Mouse (Mus musculus): ENCODE data around the gene Wbp1. TPM values are rescaled to one million over a fixed set of nuclear protein-coding genes. Genes with fewer than 3 reads are reported as not detected.
A peak's percentile ranks its signal among the peaks of the same experiment; 100 is the strongest.

Wbp1 gene
- polyA plus RNA-seq (2015; fragmentation: Nextera tagmentation; extraction: Ambion mirVana), result 21.0 and 22.0 TPM in 2 replicates

DNA sequence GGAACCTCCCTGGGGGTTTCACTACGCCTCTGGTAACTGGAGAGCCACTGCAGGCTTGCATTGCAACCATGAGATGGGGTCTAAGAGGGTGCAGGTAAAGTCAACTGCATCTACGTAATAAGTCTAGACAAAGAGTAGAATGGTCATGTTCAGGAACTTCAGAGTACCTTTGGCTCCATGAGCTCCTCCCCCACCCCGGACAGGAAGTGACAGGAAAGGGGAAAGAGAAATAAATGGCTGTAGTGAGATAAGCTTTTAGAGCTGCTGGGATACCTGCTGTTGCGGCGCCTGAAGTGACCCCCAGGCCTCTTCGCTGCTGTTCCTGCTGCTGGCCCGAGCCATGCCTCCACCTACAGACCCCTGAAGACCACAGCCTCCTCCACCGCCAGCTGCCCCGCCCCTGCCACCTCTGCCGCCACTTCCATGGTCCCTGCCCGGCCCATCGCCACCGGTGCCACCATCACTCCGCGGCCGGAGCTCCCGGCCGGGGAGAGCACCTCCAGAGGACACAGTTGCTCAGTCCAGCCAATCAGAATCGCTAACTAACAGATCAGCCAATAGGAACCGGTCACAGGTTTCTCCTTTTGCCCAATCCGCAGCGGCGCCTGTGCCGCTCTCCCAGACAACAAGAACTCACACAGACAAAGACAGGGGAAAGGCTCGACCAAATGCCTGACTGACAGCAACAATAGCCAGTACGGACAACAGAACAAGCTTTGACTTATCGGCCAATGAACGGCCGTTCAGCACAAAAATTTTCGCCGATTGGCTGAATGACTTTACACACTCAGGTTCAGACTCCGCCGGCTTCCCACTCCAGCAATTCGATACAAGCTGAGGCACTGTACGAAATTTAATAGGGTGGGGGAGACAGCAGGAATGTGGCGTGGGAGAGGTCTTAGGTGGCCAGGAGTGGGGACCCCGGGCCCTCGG is at the start of gene Wbp1:
Gene Wbp1, minus strand, starts transcription at position 630 of the 933 bp plus-strand sequence.
- DNase-seq (peak; percentile 92), ATAC-seq (peak; percentile 91)
- Histone ChIP-seq H3K9ac (replicated peaks) (peak within 1 kb of the TSS; percentile 78), H3K36me3 (replicated peaks; ENCODE audit: insufficient read depth, low read length) (peaks cover 11% of the 10 kb centered on the region), H3K4me3 (ENCODE audit: low read depth, low read length) (peak within 1 kb of the TSS; percentile 64), H3K4me1 (ENCODE audit: insufficient read depth) (peaks cover 43% of the 10 kb centered on the region), H3K9me3 (ENCODE audit: low read length) (no peaks in the 10 kb centered on the region), H3K27ac (ENCODE audit: low read depth) (peak within 1 kb of the TSS; percentile 77), H3K27me3 (ENCODE audit: insufficient read depth, low read length) (no peaks in the 10 kb centered on the region), H3K4me2 (ENCODE audit: low read depth, low read length) (peak within 1 kb of the TSS; percentile 85)
- WGBS (ENCODE audit: insufficient replicate concordance), result 1% methylated on average over 38 of the region's 38 CpGs
- TF ChIP-seq CTCF (IDR thresholded peaks at IDR 0.05; ENCODE audit: low read depth), result no peak
- no peak for TF ChIP-seq EP300 (IDR thresholded peaks at IDR 0.05; ENCODE audit: low read depth)

GRCm38 (mm10) chr6:83171063-83171462 is 49.7 kb upstream of the Wbp1 start:
- ATAC-seq (no peak), DNase-seq (no peak)
- Histone ChIP-seq H3K9ac (replicated peaks) (no peak overlapping the region), H3K4me3 (ENCODE audit: low read depth, low read length) (no peak overlapping the region), H3K36me3 (replicated peaks; ENCODE audit: insufficient read depth, low read length) (no peaks in the 10 kb centered on the region), H3K9me3 (ENCODE audit: low read length) (no peaks in the 10 kb centered on the region), H3K4me2 (ENCODE audit: low read depth, low read length) (no peak overlapping the region), H3K27me3 (ENCODE audit: insufficient read depth, low read length) (no peaks in the 10 kb centered on the region), H3K4me1 (ENCODE audit: insufficient read depth) (peaks cover 18% of the 10 kb centered on the region), H3K27ac (ENCODE audit: low read depth) (no peak overlapping the region)
- TF ChIP-seq CTCF (IDR thresholded peaks at IDR 0.05; ENCODE audit: low read depth) (no peak), EP300 (IDR thresholded peaks at IDR 0.05; ENCODE audit: low read depth) (no peak)
- whole genome bisulfite sequencing (ENCODE audit: insufficient replicate concordance), result 80% methylated on average over 5 of the region's 5 CpGs

DNA sequence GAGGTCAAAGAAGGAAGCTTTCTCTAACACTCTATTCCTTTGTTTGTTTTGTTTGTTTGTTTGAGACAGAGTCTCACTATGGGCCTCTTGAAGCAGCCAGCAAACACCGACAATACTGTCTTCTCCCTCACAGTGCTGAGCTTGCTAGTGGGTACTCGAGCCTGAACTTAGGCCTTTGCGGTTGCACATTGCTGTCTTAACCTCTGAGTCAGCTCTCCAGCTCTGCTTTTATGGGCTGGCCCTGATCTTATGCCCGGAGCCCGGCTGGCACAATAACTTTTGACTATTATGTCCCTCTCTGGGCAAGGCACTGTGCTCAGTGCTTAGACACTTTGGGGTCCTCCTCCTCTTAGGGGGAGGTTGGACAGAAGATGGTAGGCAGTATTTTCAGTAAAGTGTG is 48.5 kb upstream of the Wbp1 start:
- Histone ChIP-seq H3K9ac (replicated peaks) (no peak overlapping the region), H3K4me2 (ENCODE audit: low read depth, low read length) (no peak overlapping the region), H3K27me3 (ENCODE audit: insufficient read depth, low read length) (no peaks in the 10 kb centered on the region), H3K36me3 (replicated peaks; ENCODE audit: insufficient read depth, low read length) (no peaks in the 10 kb centered on the region), H3K9me3 (ENCODE audit: low read length) (no peaks in the 10 kb centered on the region), H3K4me1 (ENCODE audit: insufficient read depth) (peaks cover 21% of the 10 kb centered on the region), H3K27ac (ENCODE audit: low read depth) (no peak overlapping the region), H3K4me3 (ENCODE audit: low read depth, low read length) (no peak overlapping the region)
- no peak for DNase-seq
- TF ChIP-seq EP300 (IDR thresholded peaks at IDR 0.05; ENCODE audit: low read depth) (no peak), CTCF (IDR thresholded peaks at IDR 0.05; ENCODE audit: low read depth) (no peak)
- ATAC-seq, result no peak
- WGBS (ENCODE audit: insufficient replicate concordance), result 80% methylated on average over 5 of the region's 5 CpGs

DNA sequence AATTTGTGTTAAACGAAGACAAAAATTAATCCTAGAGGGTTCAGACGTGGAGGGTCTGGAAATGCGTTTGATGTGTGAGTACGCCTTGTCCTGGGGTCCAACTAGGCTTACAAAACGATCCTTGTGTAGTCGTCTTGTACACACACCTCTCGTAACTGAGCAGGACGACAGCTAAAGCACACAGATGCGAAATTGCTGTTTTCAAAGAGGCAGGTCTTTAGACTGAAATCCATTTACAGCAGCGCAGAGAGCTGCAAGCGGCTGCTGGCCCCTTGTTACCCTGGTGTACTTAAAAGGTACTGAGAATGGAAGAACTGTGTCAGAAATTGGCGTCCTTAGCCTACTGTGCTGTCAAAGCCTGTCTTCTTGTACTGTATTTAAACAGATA is 44.9 kb upstream of the Wbp1 start:
- under 1% methylated on average over 12 of the region's 12 CpGs for WGBS (ENCODE audit: insufficient replicate concordance)
- H3K4me2 ChIP-seq (ENCODE audit: low read depth, low read length), result peak overlapping the region; percentile 81
- peaks cover 36% of the 10 kb centered on the region for H3K4me1 ChIP-seq (ENCODE audit: insufficient read depth)
- DNase-seq (no peak), ATAC-seq (peak; percentile 17)
- H3K4me3 ChIP-seq (ENCODE audit: low read depth, low read length), result peak overlapping the region; percentile 85
- no peak for TF ChIP-seq CTCF (IDR thresholded peaks at IDR 0.05; ENCODE audit: low read depth)
- no peak for TF ChIP-seq EP300 (IDR thresholded peaks at IDR 0.05; ENCODE audit: low read depth)
- H3K9me3 ChIP-seq (ENCODE audit: low read length), result no peaks in the 10 kb centered on the region
- peak overlapping the region; percentile 87 for H3K9ac ChIP-seq (replicated peaks)
- no peaks in the 10 kb centered on the region for H3K36me3 ChIP-seq (replicated peaks; ENCODE audit: insufficient read depth, low read length)
- peaks cover 15% of the 10 kb centered on the region for H3K27me3 ChIP-seq (ENCODE audit: insufficient read depth, low read length)
- peak overlapping the region; percentile 81 for H3K27ac ChIP-seq (ENCODE audit: low read depth)

GRCm38 (mm10) chr6:83165607-83166242 is 44.4 kb upstream of the Wbp1 start, which contains the start of gene Dctn1:
Gene Dctn1, plus strand, starts transcription at chr6:83165920.
- peak; percentile 87 for ATAC-seq
- WGBS (ENCODE audit: insufficient replicate concordance), result under 1% methylated on average over 44 of the region's 58 CpGs

More at GRCm38 (mm10) chr6:83165607-83166242, 44.4 kb upstream of the Wbp1 start, which contains the start of gene Dctn1:
- Histone ChIP-seq H3K27ac (ENCODE audit: low read depth) (peak within 1 kb of the TSS; percentile 81), H3K4me1 (ENCODE audit: insufficient read depth) (peaks cover 36% of the 10 kb centered on the region), H3K4me2 (ENCODE audit: low read depth, low read length) (peak within 1 kb of the TSS; percentile 81), H3K36me3 (replicated peaks; ENCODE audit: insufficient read depth, low read length) (no peaks in the 10 kb centered on the region), H3K4me3 (ENCODE audit: low read depth, low read length) (peak within 1 kb of the TSS; percentile 85), H3K9ac (replicated peaks) (peak within 1 kb of the TSS; percentile 87), H3K9me3 (ENCODE audit: low read length) (no peaks in the 10 kb centered on the region), H3K27me3 (ENCODE audit: insufficient read depth, low read length) (peaks cover 20% of the 10 kb centered on the region)
- DNase-seq, result peak; percentile 95
- TF ChIP-seq EP300 (IDR thresholded peaks at IDR 0.05; ENCODE audit: low read depth) (no peak; the same call in 1 of the 2 replicates), CTCF (IDR thresholded peaks at IDR 0.05; ENCODE audit: low read depth) (peak; percentile 97)
